Mouse (Mus musculus): Measurements from ENCODE around the gene Ctps. TPM values are rescaled to one million over a fixed set of nuclear protein-coding genes. Genes with fewer than 3 reads are reported as not detected.

The Ctps gene
- polyA plus RNA-seq, 1 experiment from 2014 or later: 107 TPM

DNA sequence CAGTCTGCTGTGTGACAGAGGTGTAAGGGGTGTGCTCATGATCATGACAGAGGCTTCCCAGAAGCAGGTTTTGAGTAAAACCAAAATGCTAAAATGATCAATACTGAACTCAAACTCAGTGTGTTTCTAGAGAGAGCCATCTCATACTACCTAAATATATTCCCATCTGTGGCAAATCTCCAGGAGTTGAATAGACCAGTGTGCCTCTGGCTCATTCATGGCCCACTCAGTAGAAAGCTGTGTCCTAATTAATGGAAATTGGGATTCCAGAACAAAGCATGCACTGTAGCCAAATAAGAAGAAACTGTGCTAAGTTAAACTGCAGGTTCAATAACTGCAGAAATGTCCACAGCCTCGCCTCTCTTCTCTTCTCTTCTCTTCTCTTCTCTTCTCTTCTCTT lies 16.9 kb upstream of the Ctps start:
- peaks cover 12% of the 10 kb centered on the region for H3K27me3 ChIP-seq (ENCODE audit: control insufficient read depth, insufficient read depth, low read length)
- no peak overlapping the region for H3K4me3 ChIP-seq (ENCODE audit: low read depth, low read length)
- 52% methylated on average over 1 of the region's 1 CpGs for WGBS (ENCODE audit: insufficient replicate concordance)
- H3K36me3 ChIP-seq (ENCODE audit: control insufficient read depth, insufficient read depth, low read length): no peaks in the 10 kb centered on the region
- no peak for ATAC-seq (replicated peaks; ENCODE audit: insufficient number of reproducible peaks, low FRiP score, low TSS enrichment)
- H3K27ac ChIP-seq (ENCODE audit: low read depth, low read length): no peak overlapping the region
- no peak overlapping the region for H3K4me2 ChIP-seq
- no peaks in the 10 kb centered on the region for H3K4me1 ChIP-seq (ENCODE audit: control insufficient read depth, insufficient read depth, low read length)
- no peaks in the 10 kb centered on the region for H3K9me3 ChIP-seq (replicated peaks; ENCODE audit: control insufficient read depth, low read length)
- no peak overlapping the region for H3K9ac ChIP-seq (ENCODE audit: low read depth, low read length)

DNA sequence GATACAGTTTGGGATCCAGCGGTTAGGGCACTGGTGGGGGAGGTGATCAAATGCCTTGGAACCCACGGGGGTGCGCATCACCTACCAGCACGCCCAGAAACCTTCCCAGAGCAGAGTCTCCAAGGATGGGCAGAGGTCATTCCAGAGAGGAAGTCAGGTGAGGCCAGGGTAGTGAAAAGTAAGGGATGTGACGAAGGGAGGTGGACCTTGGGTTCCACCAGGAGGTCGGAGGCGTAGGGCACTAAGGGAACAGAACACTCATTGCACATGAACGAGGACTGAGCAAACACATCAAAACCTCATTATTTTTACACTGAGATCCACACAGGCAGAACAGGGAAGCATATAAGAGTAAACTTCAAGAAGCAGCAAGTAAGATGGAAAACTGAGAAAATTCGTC lies 11.6 kb upstream of the Ctps start:
- no peak overlapping the region for H3K27ac ChIP-seq (ENCODE audit: low read depth, low read length)
- no peak for ATAC-seq (replicated peaks; ENCODE audit: insufficient number of reproducible peaks, low FRiP score, low TSS enrichment)
- 78% methylated on average over 9 of the region's 9 CpGs for WGBS (ENCODE audit: insufficient replicate concordance)

DNA sequence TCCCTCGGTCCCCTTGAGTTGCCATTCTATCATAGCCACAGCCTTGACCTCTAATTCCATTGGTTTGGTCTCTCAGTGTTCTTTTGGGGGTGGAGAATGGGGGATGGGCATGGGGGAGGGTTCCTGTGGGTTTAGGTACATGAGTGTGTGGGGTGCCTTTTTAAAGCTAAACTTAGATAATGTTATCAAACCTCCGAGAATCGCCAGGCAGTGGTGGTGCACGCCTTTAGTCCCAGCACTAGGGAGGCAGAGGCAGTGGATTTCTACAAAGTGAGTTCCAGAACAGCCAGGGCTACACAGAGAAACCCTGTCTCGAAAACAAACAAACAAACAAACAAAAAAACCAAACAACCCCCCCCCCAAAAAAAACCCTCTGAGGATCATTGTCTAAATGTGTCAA lies 10.8 kb upstream of the Ctps start:
- Histone ChIP-seq H3K27me3 (ENCODE audit: control insufficient read depth, insufficient read depth, low read length) (peaks cover 2% of the 10 kb centered on the region; the same call in 1 of the 2 replicates), H3K4me3 (ENCODE audit: low read depth, low read length) (no peak overlapping the region), H3K9ac (ENCODE audit: low read depth, low read length) (no peak overlapping the region), H3K4me2 (no peak overlapping the region), H3K9me3 (replicated peaks; ENCODE audit: control insufficient read depth, low read length) (no peaks in the 10 kb centered on the region), H3K4me1 (ENCODE audit: control insufficient read depth, insufficient read depth, low read length) (no peaks in the 10 kb centered on the region), H3K27ac (ENCODE audit: low read depth, low read length) (no peak overlapping the region), H3K36me3 (ENCODE audit: control insufficient read depth, insufficient read depth, low read length) (no peaks in the 10 kb centered on the region)
- ATAC-seq (replicated peaks; ENCODE audit: insufficient number of reproducible peaks, low FRiP score, low TSS enrichment): no peak
- 43% methylated on average over 5 of the region's 5 CpGs for WGBS (ENCODE audit: insufficient replicate concordance)

More for the DNA sequence above, 11.6 kb upstream of the Ctps start:
- no peaks in the 10 kb centered on the region for H3K9me3 ChIP-seq (replicated peaks; ENCODE audit: control insufficient read depth, low read length)
- H3K9ac ChIP-seq (ENCODE audit: low read depth, low read length): no peak overlapping the region
- H3K36me3 ChIP-seq (ENCODE audit: control insufficient read depth, insufficient read depth, low read length): no peaks in the 10 kb centered on the region
- H3K4me1 ChIP-seq (ENCODE audit: control insufficient read depth, insufficient read depth, low read length): no peaks in the 10 kb centered on the region
- no peak overlapping the region for H3K4me3 ChIP-seq (ENCODE audit: low read depth, low read length)
- no peak overlapping the region for H3K4me2 ChIP-seq
- peaks cover 2% of the 10 kb centered on the region; the same call in 1 of the 2 replicates for H3K27me3 ChIP-seq (ENCODE audit: control insufficient read depth, insufficient read depth, low read length)

DNA sequence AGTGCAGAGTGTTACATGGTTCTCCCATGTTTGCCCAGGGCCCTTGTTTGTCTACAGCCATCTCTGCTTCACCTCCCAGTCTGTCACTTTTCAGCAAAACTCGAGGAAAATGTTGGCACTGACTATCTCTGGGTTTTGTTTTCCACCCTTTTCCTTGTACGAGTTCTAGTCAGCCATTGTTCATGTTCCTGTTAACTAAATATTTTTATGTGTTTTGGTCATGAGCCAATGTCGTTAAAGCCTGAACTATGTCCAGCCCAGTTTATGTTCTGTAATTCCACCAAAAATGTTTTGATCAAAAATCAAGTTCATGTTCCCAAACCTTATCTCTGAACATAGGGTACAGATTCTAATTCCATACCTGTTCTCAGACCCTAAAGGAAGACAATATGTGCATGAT lies 1.6 kb upstream of the Ctps start:
- no peak overlapping the region for H3K27ac ChIP-seq (ENCODE audit: low read depth, low read length)
- H3K36me3 ChIP-seq (ENCODE audit: control insufficient read depth, insufficient read depth, low read length): no peaks in the 10 kb centered on the region
- ATAC-seq (replicated peaks; ENCODE audit: insufficient number of reproducible peaks, low FRiP score, low TSS enrichment): no peak
- no peaks in the 10 kb centered on the region for H3K27me3 ChIP-seq (ENCODE audit: control insufficient read depth, insufficient read depth, low read length)
- H3K9me3 ChIP-seq (replicated peaks; ENCODE audit: control insufficient read depth, low read length): no peaks in the 10 kb centered on the region
- no peak overlapping the region for H3K4me3 ChIP-seq (ENCODE audit: low read depth, low read length)
- H3K4me2 ChIP-seq: no peak overlapping the region
- WGBS (ENCODE audit: insufficient replicate concordance): 61% methylated on average over 3 of the region's 3 CpGs
- peaks cover 24% of the 10 kb centered on the region for H3K4me1 ChIP-seq (ENCODE audit: control insufficient read depth, insufficient read depth, low read length)
- no peak overlapping the region for H3K9ac ChIP-seq (ENCODE audit: low read depth, low read length)

DNA sequence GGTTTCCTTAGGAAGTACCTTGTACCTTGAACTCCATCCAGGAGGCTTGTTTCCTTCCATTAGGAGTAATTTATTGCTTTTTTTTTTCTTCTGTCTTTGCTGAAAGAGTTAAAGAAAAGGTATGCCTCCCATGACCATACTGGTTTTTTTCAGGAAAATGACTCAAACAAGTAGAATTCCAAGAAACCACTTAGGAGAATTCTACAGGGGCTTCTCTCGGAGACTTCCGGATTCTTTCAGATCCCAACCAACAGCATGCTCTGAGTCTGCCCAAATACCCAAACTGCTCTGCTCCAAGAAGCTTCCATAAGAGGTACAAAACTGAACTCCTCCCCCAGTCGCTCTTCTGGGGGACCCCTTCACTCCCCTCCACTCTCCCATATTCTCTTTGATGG lies 991 bp upstream of the Ctps start:
- H3K27me3 ChIP-seq (ENCODE audit: control insufficient read depth, insufficient read depth, low read length): no peaks in the 10 kb centered on the region
- ATAC-seq (replicated peaks; ENCODE audit: insufficient number of reproducible peaks, low FRiP score, low TSS enrichment): no peak
- H3K27ac ChIP-seq (ENCODE audit: low read depth, low read length): peak overlapping the region; percentile 91; the same call in 1 of the 2 replicates
- WGBS (ENCODE audit: insufficient replicate concordance): 55% methylated on average over 3 of the region's 3 CpGs
- H3K4me2 ChIP-seq: peak overlapping the region; percentile 71
- peak overlapping the region; percentile 90 for H3K9ac ChIP-seq (ENCODE audit: low read depth, low read length)
- H3K4me1 ChIP-seq (ENCODE audit: control insufficient read depth, insufficient read depth, low read length): peaks cover 24% of the 10 kb centered on the region
- H3K36me3 ChIP-seq (ENCODE audit: control insufficient read depth, insufficient read depth, low read length): no peaks in the 10 kb centered on the region
- H3K4me3 ChIP-seq (ENCODE audit: low read depth, low read length): peak overlapping the region; percentile 82; the same call in 1 of the 2 replicates
- H3K9me3 ChIP-seq (replicated peaks; ENCODE audit: control insufficient read depth, low read length): no peaks in the 10 kb centered on the region

DNA sequence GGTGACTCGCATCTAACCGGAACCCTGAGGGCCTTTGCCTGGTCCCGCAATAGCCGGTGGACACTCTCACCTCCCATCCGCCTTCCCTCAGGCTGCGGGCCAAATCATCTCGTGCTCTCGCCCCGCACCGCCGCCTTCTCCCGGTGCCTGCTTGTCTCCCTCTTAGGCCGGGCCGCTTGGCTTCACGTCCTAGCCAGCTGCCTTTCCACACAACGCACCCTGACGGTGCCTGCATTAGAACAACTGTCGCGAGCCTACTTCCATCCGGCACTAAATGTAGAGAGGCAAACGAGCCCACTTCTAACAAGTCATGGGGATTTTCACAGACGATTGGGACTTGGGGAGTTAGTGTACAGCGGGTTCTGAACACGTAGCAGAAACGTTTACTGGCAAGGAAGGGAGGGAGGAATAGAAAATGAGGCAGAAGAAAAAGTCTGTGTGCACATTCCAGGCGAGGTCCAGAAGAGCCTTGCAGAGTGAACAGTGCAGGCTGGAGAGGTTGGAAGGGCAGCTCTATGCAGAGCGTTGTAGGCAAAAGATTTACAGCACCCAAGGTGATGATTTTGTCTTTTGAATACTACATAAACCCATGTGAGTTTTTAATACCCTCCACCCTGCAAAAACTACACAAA lies 478 bp upstream of the Ctps start:
- Histone ChIP-seq H3K36me3 (ENCODE audit: control insufficient read depth, insufficient read depth, low read length) (no peaks in the 10 kb centered on the region), H3K9me3 (replicated peaks; ENCODE audit: control insufficient read depth, low read length) (no peaks in the 10 kb centered on the region), H3K27ac (ENCODE audit: low read depth, low read length) (peak overlapping the region; percentile 91), H3K4me2 (peak overlapping the region; percentile 71), H3K4me1 (ENCODE audit: control insufficient read depth, insufficient read depth, low read length) (peaks cover 24% of the 10 kb centered on the region), H3K27me3 (ENCODE audit: control insufficient read depth, insufficient read depth, low read length) (no peaks in the 10 kb centered on the region), H3K4me3 (ENCODE audit: low read depth, low read length) (peak overlapping the region; percentile 82), H3K9ac (ENCODE audit: low read depth, low read length) (peak overlapping the region; percentile 90)
- no peak; the same call in 1 of the 2 replicates for ATAC-seq (replicated peaks; ENCODE audit: insufficient number of reproducible peaks, low FRiP score, low TSS enrichment)
- 1% methylated on average over 27 of the region's 27 CpGs for WGBS (ENCODE audit: insufficient replicate concordance)

DNA sequence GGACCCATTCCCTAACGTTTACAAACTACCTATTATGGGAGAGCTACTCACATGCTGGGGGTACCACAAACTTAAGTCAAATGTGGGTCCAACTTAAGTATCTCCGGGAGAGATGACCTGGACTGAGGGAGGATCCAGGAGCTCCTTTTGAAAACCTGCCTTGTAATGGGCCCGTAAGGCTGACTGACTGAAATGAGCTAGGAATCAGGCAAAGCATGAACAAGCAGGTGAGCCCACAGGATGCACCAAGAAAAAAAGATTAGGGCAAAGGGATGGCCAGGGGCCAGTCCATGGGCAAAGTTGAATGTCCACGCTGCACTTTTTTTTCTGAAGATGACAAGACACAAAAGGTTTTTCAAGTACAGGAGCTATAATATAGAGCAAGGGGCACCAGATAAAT lies 1.1 kb downstream of the Ctps start:
- Histone ChIP-seq H3K4me3 (ENCODE audit: low read depth, low read length) (peak overlapping the region; percentile 82), H3K27ac (ENCODE audit: low read depth, low read length) (no peak overlapping the region), H3K36me3 (ENCODE audit: control insufficient read depth, insufficient read depth, low read length) (peaks cover 6% of the 10 kb centered on the region), H3K9ac (ENCODE audit: low read depth, low read length) (peak overlapping the region; percentile 65), H3K9me3 (replicated peaks; ENCODE audit: control insufficient read depth, low read length) (no peaks in the 10 kb centered on the region), H3K4me2 (peak overlapping the region; percentile 71), H3K4me1 (ENCODE audit: control insufficient read depth, insufficient read depth, low read length) (peaks cover 24% of the 10 kb centered on the region), H3K27me3 (ENCODE audit: control insufficient read depth, insufficient read depth, low read length) (no peaks in the 10 kb centered on the region)
- 11% methylated on average over 4 of the region's 4 CpGs for WGBS (ENCODE audit: insufficient replicate concordance)
- ATAC-seq (replicated peaks; ENCODE audit: insufficient number of reproducible peaks, low FRiP score, low TSS enrichment): no peak

DNA sequence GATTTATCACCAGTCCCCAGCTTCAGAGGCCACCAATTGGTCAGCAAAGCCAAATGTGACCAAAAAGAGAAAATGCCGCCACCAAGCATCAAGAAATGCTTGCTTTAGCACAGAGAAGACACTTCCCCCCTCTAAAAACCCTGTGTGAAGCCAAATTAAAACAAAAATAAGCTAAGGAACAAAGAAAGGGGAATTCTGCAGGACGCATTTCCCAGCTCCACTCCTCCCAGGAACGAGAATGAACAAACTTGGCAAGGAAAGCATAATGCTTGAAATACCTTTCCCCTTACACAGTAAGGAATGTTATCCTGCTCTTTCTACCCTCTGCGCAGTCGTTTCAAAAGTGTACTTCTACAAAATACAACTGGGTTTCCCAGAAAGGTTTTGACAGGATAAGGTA lies 2.1 kb downstream of the Ctps start:
- Histone ChIP-seq H3K27ac (ENCODE audit: low read depth, low read length) (peak overlapping the region; percentile 87), H3K9me3 (replicated peaks; ENCODE audit: control insufficient read depth, low read length) (no peaks in the 10 kb centered on the region), H3K4me2 (peak overlapping the region; percentile 71), H3K4me3 (ENCODE audit: low read depth, low read length) (peak overlapping the region; percentile 82; the same call in 1 of the 2 replicates), H3K9ac (ENCODE audit: low read depth, low read length) (peak overlapping the region; percentile 52; the same call in 1 of the 2 replicates), H3K4me1 (ENCODE audit: control insufficient read depth, insufficient read depth, low read length) (peaks cover 24% of the 10 kb centered on the region), H3K36me3 (ENCODE audit: control insufficient read depth, insufficient read depth, low read length) (peaks cover 9% of the 10 kb centered on the region), H3K27me3 (ENCODE audit: control insufficient read depth, insufficient read depth, low read length) (no peaks in the 10 kb centered on the region)
- ATAC-seq (replicated peaks; ENCODE audit: insufficient number of reproducible peaks, low FRiP score, low TSS enrichment): no peak
- 27% methylated on average over 5 of the region's 5 CpGs for WGBS (ENCODE audit: insufficient replicate concordance)

DNA sequence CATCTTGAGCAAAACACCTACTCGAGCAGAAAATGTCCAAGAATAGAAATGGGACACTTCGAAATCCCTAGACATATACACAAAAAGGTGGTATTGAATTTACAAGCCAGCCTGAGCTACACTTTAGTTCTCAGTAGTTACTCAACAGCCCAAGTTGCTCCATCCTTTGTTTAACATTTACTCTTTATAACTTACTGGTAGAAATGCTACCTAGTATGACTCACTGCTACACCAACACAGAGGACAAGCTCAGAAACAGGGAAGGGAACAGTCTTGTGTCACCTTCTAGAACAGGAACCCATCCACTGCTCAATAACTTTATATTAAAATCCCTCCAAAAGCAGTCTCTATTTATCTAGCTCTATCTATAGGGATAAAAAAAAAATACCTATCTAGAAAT lies 4.3 kb downstream of the Ctps start:
- no peaks in the 10 kb centered on the region for H3K27me3 ChIP-seq (ENCODE audit: control insufficient read depth, insufficient read depth, low read length)
- H3K9ac ChIP-seq (ENCODE audit: low read depth, low read length): no peak overlapping the region
- H3K4me2 ChIP-seq: no peak overlapping the region
- no peak overlapping the region for H3K27ac ChIP-seq (ENCODE audit: low read depth, low read length)
- H3K36me3 ChIP-seq (ENCODE audit: control insufficient read depth, insufficient read depth, low read length): peaks cover 20% of the 10 kb centered on the region
- H3K4me3 ChIP-seq (ENCODE audit: low read depth, low read length): no peak overlapping the region
- WGBS (ENCODE audit: insufficient replicate concordance): 84% methylated on average over 2 of the region's 2 CpGs
- H3K4me1 ChIP-seq (ENCODE audit: control insufficient read depth, insufficient read depth, low read length): peaks cover 15% of the 10 kb centered on the region
- ATAC-seq (replicated peaks; ENCODE audit: insufficient number of reproducible peaks, low FRiP score, low TSS enrichment): no peak
- no peaks in the 10 kb centered on the region for H3K9me3 ChIP-seq (replicated peaks; ENCODE audit: control insufficient read depth, low read length)

Data from heart, embryonic 11.5 days (tissue).